20 mouse cellular contexts compared by ENCODE assay signal in the genomic region with DNA sequence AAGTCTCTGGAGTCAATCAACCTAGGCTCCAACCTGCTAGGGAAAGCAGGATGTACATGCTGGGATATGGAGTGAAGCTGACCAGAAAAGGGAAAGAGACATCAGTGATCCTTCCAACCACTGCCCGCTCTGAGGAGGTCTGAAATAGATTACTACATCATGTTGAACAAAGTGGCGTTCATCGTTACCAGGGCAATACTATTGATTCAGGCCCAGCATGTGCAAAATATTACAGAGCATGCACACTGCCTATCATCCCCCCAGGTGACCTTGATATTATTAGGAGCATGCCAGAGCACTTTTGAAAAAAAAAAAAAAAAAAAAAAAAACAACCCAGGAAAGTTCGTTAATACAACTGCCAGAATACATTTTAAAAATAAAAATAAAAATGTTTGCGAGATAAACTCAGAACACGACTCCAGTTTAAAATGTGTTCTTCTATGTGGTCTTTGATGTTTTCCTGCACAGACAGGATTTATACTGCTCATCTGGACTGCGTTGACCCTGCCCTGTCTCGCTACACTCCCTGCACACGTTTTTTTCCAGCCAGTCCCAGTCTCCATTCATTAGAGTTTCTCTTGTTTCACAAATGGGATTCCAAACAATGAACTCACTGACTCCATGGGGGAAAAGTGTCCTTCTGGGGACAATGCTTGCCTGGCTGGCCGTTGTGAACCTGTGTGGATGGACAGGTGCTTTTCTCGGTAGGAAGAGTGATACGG.
DNase-seq lines count a peak whose midpoint lies in the region; ATAC-seq lines count a peak whose summit lies in the region.
"Had no signal": no experiment of that assay in that cellular context is flagged by ENCODE, and none has a peak within 500 bp of the region (broad histone marks: within the 10 kb centered on the region; RNA-seq: fewer than 3 reads in every experiment).

No protein-coding gene starts in this region.

- H3K4me1 ChIP-seq in forebrain, embryonic 10.5 days, result peaks cover 41% of the 10 kb centered on the region
- H3K4me1 ChIP-seq in forebrain, embryonic 12.5 days, result peaks cover 14% of the 10 kb centered on the region
- peaks cover 6% of the 10 kb centered on the region; the same call in 1 of the 2 replicates for H3K4me1 ChIP-seq in midbrain, embryonic 11.5 days (ENCODE audit: control insufficient read depth, insufficient read depth, low read length)
- peaks cover 23% of the 10 kb centered on the region for H3K4me1 ChIP-seq in midbrain, embryonic 10.5 days
- H3K4me1 ChIP-seq in embryonic facial prominence, embryonic 10.5 days, result peaks cover 33% of the 10 kb centered on the region
- H3K4me1 ChIP-seq in midbrain, embryonic 16.5 days (ENCODE audit: control insufficient read depth, insufficient read depth, low read length), result peaks cover 17% of the 10 kb centered on the region

- 36% methylated on average over 12 of the region's 12 CpGs for WGBS in forebrain, embryonic 10.5 days
- WGBS in forebrain, embryonic 12.5 days, result 44% methylated on average over 12 of the region's 12 CpGs
- 42% methylated on average over 12 of the region's 12 CpGs for WGBS in midbrain, embryonic 11.5 days
- 52% methylated on average over 12 of the region's 12 CpGs for WGBS in midbrain, embryonic 10.5 days
- WGBS in embryonic facial prominence, embryonic 10.5 days, result 30% methylated on average over 12 of the region's 12 CpGs
- 36% methylated on average over 12 of the region's 12 CpGs for WGBS in midbrain, embryonic 16.5 days

- no peak for ATAC-seq in forebrain, embryonic 12.5 days (ENCODE audit: low FRiP score)
- peak; percentile 50; the same call in 1 of the 2 replicates for ATAC-seq in midbrain, embryonic 11.5 days (ENCODE audit: low FRiP score)
- ATAC-seq in midbrain, embryonic 16.5 days, result peak; percentile 73; the same call in 1 of the 2 replicates
- no peak for ATAC-seq in erythroblast, adult 5-6 weeks (replicated peaks; ENCODE audit: low FRiP score, poor library complexity, severe bottlenecking)
- ATAC-seq: forebrain, embryonic 13.5 days; liver, postnatal 0 days had no signal

- peak overlapping the region; percentile 61; the same call in 1 of the 2 replicates for H3K27ac ChIP-seq in forebrain, embryonic 10.5 days
- H3K27ac ChIP-seq in forebrain, embryonic 12.5 days, result no peak overlapping the region
- no peak overlapping the region for H3K27ac ChIP-seq in midbrain, embryonic 11.5 days (ENCODE audit: low read depth, low read length)
- H3K27ac ChIP-seq in midbrain, embryonic 10.5 days (replicated peaks), result no peak overlapping the region
- peak overlapping the region; percentile 61; the same call in 1 of the 2 replicates for H3K27ac ChIP-seq in embryonic facial prominence, embryonic 10.5 days (replicated peaks)
- no peak overlapping the region for H3K27ac ChIP-seq in midbrain, embryonic 16.5 days (ENCODE audit: low read length)
- H3K27ac ChIP-seq: embryonic facial prominence, embryonic 15.5 days; forebrain, embryonic 13.5 days; heart, embryonic 15.5 days; hindbrain, embryonic 10.5 days had no signal

- no peak overlapping the region for H3K4me3 ChIP-seq in forebrain, embryonic 10.5 days
- no peak overlapping the region for H3K4me3 ChIP-seq in forebrain, embryonic 12.5 days (replicated peaks)
- H3K4me3 ChIP-seq in midbrain, embryonic 11.5 days (ENCODE audit: low read depth, low read length), result no peak overlapping the region
- no peak overlapping the region for H3K4me3 ChIP-seq in midbrain, embryonic 10.5 days
- H3K4me3 ChIP-seq in embryonic facial prominence, embryonic 10.5 days, result no peak overlapping the region
- H3K4me3 ChIP-seq in midbrain, embryonic 16.5 days (ENCODE audit: low read depth, low read length), result no peak overlapping the region
- H3K4me3 ChIP-seq: embryonic facial prominence, embryonic 15.5 days; forebrain, embryonic 13.5 days; heart, embryonic 15.5 days; hindbrain, embryonic 10.5 days had no signal

- H3K36me3 ChIP-seq in forebrain, embryonic 10.5 days (replicated peaks), result no peaks in the 10 kb centered on the region
- no peaks in the 10 kb centered on the region for H3K36me3 ChIP-seq in forebrain, embryonic 12.5 days (replicated peaks)
- H3K36me3 ChIP-seq in midbrain, embryonic 11.5 days (ENCODE audit: control insufficient read depth, insufficient read depth, low read length), result no peaks in the 10 kb centered on the region
- H3K36me3 ChIP-seq in midbrain, embryonic 10.5 days, result no peaks in the 10 kb centered on the region
- no peaks in the 10 kb centered on the region for H3K36me3 ChIP-seq in embryonic facial prominence, embryonic 10.5 days (replicated peaks)
- H3K36me3 ChIP-seq in midbrain, embryonic 16.5 days (ENCODE audit: control insufficient read depth, insufficient read depth, low read length), result no peaks in the 10 kb centered on the region
- H3K36me3 ChIP-seq: embryonic facial prominence, embryonic 15.5 days; heart, embryonic 15.5 days; hindbrain, embryonic 10.5 days had no signal

- DNase-seq in forebrain, embryonic 10.5 days (ENCODE audit: extremely low spot score, low spot score), result no peak
- DNase-seq in midbrain, embryonic 11.5 days (ENCODE audit: low spot score, missing footprints), result peak; percentile 82
- DNase-seq in midbrain, embryonic 10.5 days (ENCODE audit: low spot score), result no peak
- peak; percentile 42 for DNase-seq in embryonic facial prominence, embryonic 10.5 days (ENCODE audit: low spot score)
- DNase-seq in thymus, postnatal 0 days (ENCODE audit: low spot score), result no peak
- DNase-seq: adrenal gland, postnatal 36 days; cerebellum, adult 18-20 months; kidney, adult 8-10 months; liver, postnatal 0 days; lung, postnatal 14 days; right cerebral cortex, postnatal 14 days; spleen, adult 18-20 months; thymus, postnatal 4 days had no signal

- H3K9ac ChIP-seq in forebrain, embryonic 12.5 days, result no peak overlapping the region
- no peak overlapping the region for H3K9ac ChIP-seq in midbrain, embryonic 11.5 days (ENCODE audit: low read length)
- no peak overlapping the region for H3K9ac ChIP-seq in midbrain, embryonic 16.5 days (ENCODE audit: low read depth, low read length)
- H3K9ac ChIP-seq: embryonic facial prominence, embryonic 15.5 days; forebrain, embryonic 13.5 days; heart, embryonic 15.5 days; liver, postnatal 0 days had no signal

- H3K4me2 ChIP-seq in forebrain, embryonic 12.5 days, result no peak overlapping the region
- no peak overlapping the region for H3K4me2 ChIP-seq in midbrain, embryonic 11.5 days
- no peak overlapping the region for H3K4me2 ChIP-seq in midbrain, embryonic 16.5 days (ENCODE audit: low read length)
- H3K4me2 ChIP-seq: embryonic facial prominence, embryonic 15.5 days; forebrain, embryonic 13.5 days; heart, embryonic 15.5 days had no signal

- H3K9me3 ChIP-seq in forebrain, embryonic 10.5 days, result no peaks in the 10 kb centered on the region
- no peaks in the 10 kb centered on the region for H3K9me3 ChIP-seq in forebrain, embryonic 12.5 days
- no peaks in the 10 kb centered on the region for H3K9me3 ChIP-seq in midbrain, embryonic 11.5 days (ENCODE audit: control insufficient read depth, low read length)
- H3K9me3 ChIP-seq in midbrain, embryonic 10.5 days (replicated peaks), result no peaks in the 10 kb centered on the region
- no peaks in the 10 kb centered on the region for H3K9me3 ChIP-seq in embryonic facial prominence, embryonic 10.5 days
- H3K9me3 ChIP-seq in midbrain, embryonic 16.5 days (replicated peaks; ENCODE audit: control insufficient read depth, low read length, poor library complexity, severe bottlenecking), result no peaks in the 10 kb centered on the region
- H3K9me3 ChIP-seq: embryonic facial prominence, embryonic 15.5 days; forebrain, embryonic 13.5 days; heart, embryonic 15.5 days; hindbrain, embryonic 10.5 days had no signal

- H3K27me3 ChIP-seq in forebrain, embryonic 10.5 days (ENCODE audit: poor library complexity, severe bottlenecking), result no peaks in the 10 kb centered on the region
- no peaks in the 10 kb centered on the region for H3K27me3 ChIP-seq in forebrain, embryonic 12.5 days
- H3K27me3 ChIP-seq in midbrain, embryonic 11.5 days (ENCODE audit: control insufficient read depth, insufficient read depth, low read length), result no peaks in the 10 kb centered on the region
- no peaks in the 10 kb centered on the region for H3K27me3 ChIP-seq in midbrain, embryonic 10.5 days (ENCODE audit: low read depth, poor library complexity, severe bottlenecking)
- no peaks in the 10 kb centered on the region for H3K27me3 ChIP-seq in embryonic facial prominence, embryonic 10.5 days (replicated peaks; ENCODE audit: low read depth, poor library complexity, severe bottlenecking)
- no peaks in the 10 kb centered on the region for H3K27me3 ChIP-seq in midbrain, embryonic 16.5 days (ENCODE audit: control insufficient read depth, insufficient read depth, low read depth, low read length)
- H3K27me3 ChIP-seq: embryonic facial prominence, embryonic 15.5 days; forebrain, embryonic 13.5 days; heart, embryonic 15.5 days had no signal

Comparison
In these comparisons a context has a peak if more than half of its experiments do, and no peak if none do; other contexts are left out.
1. DNase-seq: peak in midbrain, embryonic 11.5 days (single experiment) and embryonic facial prominence, embryonic 10.5 days (single experiment); none in forebrain, embryonic 10.5 days (single experiment), midbrain, embryonic 10.5 days (single experiment) and thymus, postnatal 0 days (single experiment).
2. H3K27ac ChIP-seq: peak in forebrain, embryonic 10.5 days (single experiment) and embryonic facial prominence, embryonic 10.5 days (single experiment); none in forebrain, embryonic 12.5 days (single experiment), midbrain, embryonic 11.5 days (single experiment), midbrain, embryonic 10.5 days (single experiment) and midbrain, embryonic 16.5 days (single experiment).
3. ATAC-seq: peak in midbrain, embryonic 11.5 days (single experiment) and midbrain, embryonic 16.5 days (single experiment); none in forebrain, embryonic 12.5 days (single experiment) and erythroblast, adult 5-6 weeks (single experiment).